Mouse (Mus musculus) spleen, adult 2 months (tissue): ENCODE measurements around the gene Prdm1.

ENCODE experiments used
- CTCF ChIP-seq: fragments of 200-500 bp; IDR thresholded peaks from 2 replicates; pipeline ENCODE4 v1.5.1; 2011; ENCODE audit warnings: mild to moderate bottlenecking, inconsistent platforms; ENCODE audit not compliant: insufficient read depth, insufficient read length, insufficient replicate concordance; ENCODE audit errors: extremely low read depth
- POLR2A ChIP-seq: fragments of 200-500 bp; IDR thresholded peaks from 2 replicates; pipeline ENCODE4 v1.6.1; 2011; ENCODE audit warnings: low read depth, low read length, inconsistent platforms

GRCm38 (mm10) chr10:44538137-44538536, 9.8 kb upstream of the Prdm1 start:
- TF ChIP-seq CTCF = no peak
- no peak for TF ChIP-seq POLR2A
